Mouse (Mus musculus) heart, adult 2 months (tissue): Measurements from ENCODE around the gene Txlng. TPM values are rescaled to one million over a fixed set of nuclear protein-coding genes. Genes with fewer than 3 reads are reported as not detected.

Source experiments
- DNase-seq, 2 experiments: peaks; one replicate each; pipeline ENCODE4 v3.0.0; 2021
- H3K27ac ChIP-seq: fragments of 200-600 bp; 2 replicates; pipeline ENCODE4 v1.8.1; 2022
- H3K27me3 ChIP-seq: fragments of 200-500 bp; 2 replicates; pipeline ENCODE4 v1.6.1; 2012; ENCODE audit warnings: mild to moderate bottlenecking, low read length, inconsistent platforms, mixed read lengths; ENCODE audit not compliant: control insufficient read depth, insufficient read depth
- H3K36me3 ChIP-seq: fragments of 200-500 bp; 2 replicates; pipeline ENCODE4 v1.6.1; 2012; ENCODE audit warnings: low read length, inconsistent platforms; ENCODE audit not compliant: control insufficient read depth, insufficient read depth
- H3K4me1 ChIP-seq: fragments of 200-500 bp; 2 replicates; pipeline ENCODE4 v1.6.1; 2011; ENCODE audit warnings: low read length; ENCODE audit not compliant: control insufficient read depth, insufficient read depth
- H3K4me3 ChIP-seq: fragments of 200-600 bp; 2 replicates; pipeline ENCODE4 v1.8.1; 2022
- H3K79me2 ChIP-seq: fragments of 200-500 bp; replicated peaks from 2 replicates; pipeline ENCODE4 v1.6.1; 2012; ENCODE audit warnings: mild to moderate bottlenecking, inconsistent platforms, low read length, moderate library complexity, mixed read lengths; ENCODE audit not compliant: control insufficient read depth, insufficient read depth
- H3K9ac ChIP-seq: fragments of 200-500 bp; 2 replicates; pipeline ENCODE4 v1.6.1; 2012; ENCODE audit warnings: low read depth, mild to moderate bottlenecking, control low read depth, inconsistent platforms, low read length, mixed read lengths
- CTCF ChIP-seq: fragments of 200-600 bp; IDR thresholded peaks from 2 replicates; pipeline ENCODE4 v1.8.1; 2022; ENCODE audit warnings: antibody characterized with exemption, mild to moderate bottlenecking, moderate library complexity
- EP300 ChIP-seq: fragments of 200-500 bp; IDR thresholded peaks from 2 replicates; pipeline ENCODE4 v1.6.1; 2011; ENCODE audit warnings: low read depth, low read length, control low read depth; ENCODE audit not compliant: insufficient read depth
- POLR2A ChIP-seq: fragments of 200-500 bp; IDR thresholded peaks from 2 replicates; pipeline ENCODE4 v1.6.1; 2011; ENCODE audit warnings: mild to moderate bottlenecking, low read depth, low read length, control low read depth; ENCODE audit not compliant: insufficient read depth
- WGBS: fragments of 180-500 bp; shearing (Covaris S2); methylation state at CpG from one replicate; pipeline ENCODE4 v1.1.7; 2018; 5-methylcytosine and 5-hydroxymethylcytosine counted together
- intact Hi-C: fragments of 180-260 bp; cut with DNase I; formaldehyde crosslinking; loops from one replicate; pipeline ENCODE4 v1.15.1; 2025
- microRNA-seq, 2 experiments: library from miRNA; unstranded; fragments of <30 nt; microRNA quantifications; one replicate each; pipeline ENCODE4 v1.2.0; 2021
- polyA plus RNA-seq: library from polyadenylated mRNA; depleted of rRNA; stranded (reverse); fragments of >200 nt; gene quantifications from 2 replicates; pipeline ENCODE4 v1.2.3, GENCODE M21; 2012; rRNA removed
- total RNA-seq, 2 experiments: library from RNA; stranded (reverse); gene quantifications; 2 replicates each; pipeline ENCODE4 v1.2.3; 2021

Gene Txlng
- total and polyA plus RNA-seq, 3 experiments = 2.8 to 8.1 (median 6.9) TPM

DNA sequence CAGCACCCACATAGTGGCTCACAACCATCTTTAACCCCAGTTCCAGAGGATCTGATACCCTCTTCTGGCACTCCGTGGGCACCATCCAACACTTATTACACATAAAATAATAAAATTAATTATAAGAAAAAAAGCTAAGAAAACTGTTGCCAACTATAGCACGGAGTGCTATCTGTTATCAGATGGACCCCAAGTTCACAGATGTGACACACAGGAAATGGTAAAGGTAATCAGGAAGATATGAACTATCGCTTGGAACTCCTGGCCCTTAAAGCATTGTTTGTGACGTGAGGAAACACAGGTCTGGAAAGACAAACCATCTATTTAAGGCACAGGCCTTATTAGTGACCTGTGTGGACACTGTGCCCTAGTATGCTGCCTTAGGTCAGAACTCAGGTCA is 99.2 kb downstream of the Txlng start:
- intact Hi-C loops = no loop called here
- Histone ChIP-seq H3K9ac (no peak overlapping the region), H3K27me3 (no peaks in the 10 kb centered on the region), H3K4me3 (no peak overlapping the region), H3K4me1 (no peaks in the 10 kb centered on the region; the same call in 1 of the 2 replicates), H3K36me3 (no peaks in the 10 kb centered on the region), H3K79me2 (no peaks in the 10 kb centered on the region), H3K27ac (no peak overlapping the region)
- no peak for DNase-seq
- WGBS = 67% methylated on average over 4 of the region's 4 CpGs
- TF ChIP-seq EP300 = no peak
- no peak for TF ChIP-seq POLR2A
- TF ChIP-seq CTCF = no peak

Small RNA genes lying within 50 kb of the gene (microRNA-seq; reads per million reads assigned to microRNA genes)
- 0 reads per million in 2 experiments for gene Mir3473a

Other genes starting within 250 kb of the Txlng start
- 1 to 10 TPM in 1 of 2 experiments, under 1 TPM in 1; 0.75 to 1.1 TPM for gene Reps2, start 185.8 kb downstream of the Txlng start, total RNA-seq
- gene Reps2, start 185.8 kb downstream of the Txlng start, polyA plus RNA-seq = 0.39 and 0.64 TPM in 2 replicates
- gene Rbbp7, start 69.1 kb downstream of the Txlng start, total RNA-seq = 100 to 1,000 TPM; 134 to 153 TPM
- gene Rbbp7, start 69.1 kb downstream of the Txlng start, polyA plus RNA-seq = 80.6 and 153 TPM in 2 replicates
- gene Syap1, start 59.0 kb upstream of the Txlng start, total RNA-seq = 10 to 100 TPM; 26.5 to 27.0 TPM
- 7.2 and 13.8 TPM in 2 replicates for gene Syap1, start 59.0 kb upstream of the Txlng start, polyA plus RNA-seq
- 10 to 100 TPM; 12.4 to 16.4 TPM for gene Ctps2, start 71.8 kb upstream of the Txlng start, total RNA-seq
- gene Ctps2, start 71.8 kb upstream of the Txlng start, polyA plus RNA-seq = 7.2 and 10.8 TPM in 2 replicates
- not detected for gene S100g, start 135.1 kb upstream of the Txlng start, total RNA-seq
- gene S100g, start 135.1 kb upstream of the Txlng start, polyA plus RNA-seq = not detected in 2 replicates